Mouse (Mus musculus) olfactory bulb, adult 2 months (tissue): ENCODE data around the gene P4hb.

ENCODE experiments used
- CTCF ChIP-seq: fragments of 200-500 bp; IDR thresholded peaks from 2 replicates; pipeline ENCODE4 v1.5.1; 2012; ENCODE audit warnings: low read depth, mild to moderate bottlenecking, low read length, moderate library complexity; ENCODE audit not compliant: insufficient read depth
- POLR2A ChIP-seq: fragments of 200-500 bp; IDR thresholded peaks from 2 replicates; pipeline ENCODE4 v1.6.1; 2012; ENCODE audit warnings: mild to moderate bottlenecking, low read depth, low read length, moderate library complexity; ENCODE audit not compliant: insufficient read depth

- peak; percentile 92 for TF ChIP-seq POLR2A
- no peak for TF ChIP-seq CTCF
Observed at GRCm38 (mm10) chr11:120572752-120573584, at the start of gene P4hb.
